Mouse (Mus musculus): Measurements from ENCODE around the gene Immp2l.

DNA sequence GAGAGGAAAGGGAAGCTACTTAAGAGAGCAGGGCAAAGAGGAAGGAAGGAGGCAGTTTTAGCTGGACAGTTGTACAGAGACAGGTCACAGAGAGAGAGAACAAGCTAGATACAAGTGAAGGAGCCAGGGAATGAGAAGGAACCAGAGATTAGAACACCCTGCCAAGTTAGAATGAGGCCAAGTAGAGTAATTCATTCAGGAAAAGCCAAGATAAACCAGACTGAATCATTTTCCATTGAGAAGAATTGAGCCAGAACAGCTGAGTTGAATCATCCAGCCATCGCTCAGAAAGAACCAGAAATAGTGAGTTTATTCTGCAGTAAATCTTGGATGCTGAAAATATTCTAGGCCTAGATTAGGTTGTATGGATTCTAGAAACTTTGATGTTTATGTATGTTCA is 1.4 kb upstream of the Immp2l start:
- TF ChIP-seq POLR2A (IDR thresholded peaks at IDR 0.05; ENCODE audit: low read depth, low read length) (no peak), CTCF (conservative IDR thresholded peaks at IDR 0.05; ENCODE audit: insufficient read depth, insufficient read length, low read depth, low read length) (no peak)

All from kidney, adult 2 months (tissue).